Mouse (Mus musculus): ENCODE results near the gene C1qtnf6.

The C1qtnf6 gene

GRCm38 (mm10) chr15:78544561-78545001, 13.4 kb upstream of the C1qtnf6 start, which contains the start of gene Sstr3:
Gene Sstr3, minus strand, starts transcription at chr15:78544685.
- no peak for DNase-seq (ENCODE audit: low spot score)

GRCm38 (mm10) chr15:78544041-78544440, 12.8 kb upstream of the C1qtnf6 start:
- DNase-seq (ENCODE audit: low spot score), result no peak

- DNase-seq (ENCODE audit: low spot score), result no peak
Observed at GRCm38 (mm10) chr15:78542767-78543303, 11.6 kb upstream of the C1qtnf6 start.

- DNase-seq (ENCODE audit: low spot score), result no peak
Observed at GRCm38 (mm10) chr15:78542098-78542766, 11.0 kb upstream of the C1qtnf6 start.

- DNase-seq (ENCODE audit: low spot score), result no peak
Observed at GRCm38 (mm10) chr15:78541606-78542005, 10.4 kb upstream of the C1qtnf6 start.

- no peak for DNase-seq (ENCODE audit: low spot score)
Observed at GRCm38 (mm10) chr15:78541036-78541435, 9.8 kb upstream of the C1qtnf6 start.

GRCm38 (mm10) chr15:78535723-78536421, 4.7 kb upstream of the C1qtnf6 start:
- no peak for DNase-seq (ENCODE audit: low spot score)

- DNase-seq (ENCODE audit: low spot score), result no peak
Observed at GRCm38 (mm10) chr15:78533346-78533835, 2.2 kb upstream of the C1qtnf6 start.

- no peak for DNase-seq (ENCODE audit: low spot score)
Observed at GRCm38 (mm10) chr15:78532566-78533345, 1.5 kb upstream of the C1qtnf6 start.

GRCm38 (mm10) chr15:78531901-78532469, 769 bp upstream of the C1qtnf6 start:
- peak; percentile 77 for DNase-seq (ENCODE audit: low spot score)

GRCm38 (mm10) chr15:78531451-78531720, 170 bp upstream of the C1qtnf6 start:
- DNase-seq (ENCODE audit: low spot score), result no peak

- DNase-seq (ENCODE audit: low spot score), result no peak
Observed at GRCm38 (mm10) chr15:78530141-78530540, 1.1 kb downstream of the C1qtnf6 start.

GRCm38 (mm10) chr15:78529428-78529990, 1.7 kb downstream of the C1qtnf6 start:
- DNase-seq (ENCODE audit: low spot score), result no peak

- no peak for DNase-seq (ENCODE audit: low spot score)
Observed at GRCm38 (mm10) chr15:78528726-78529411, 2.3 kb downstream of the C1qtnf6 start.

GRCm38 (mm10) chr15:78527973-78528372, 3.2 kb downstream of the C1qtnf6 start:
- no peak for DNase-seq (ENCODE audit: low spot score)

- DNase-seq (ENCODE audit: low spot score), result no peak
Observed at GRCm38 (mm10) chr15:78524163-78524562, 7.1 kb downstream of the C1qtnf6 start.

- no peak for DNase-seq (ENCODE audit: low spot score)
Observed at GRCm38 (mm10) chr15:78521892-78522291, 9.3 kb downstream of the C1qtnf6 start.

- no peak for DNase-seq (ENCODE audit: low spot score)
Observed at GRCm38 (mm10) chr15:78521331-78521730, 9.9 kb downstream of the C1qtnf6 start.

- no peak for DNase-seq (ENCODE audit: low spot score)
Observed at GRCm38 (mm10) chr15:78520112-78520715, 11.0 kb downstream of the C1qtnf6 start.

- no peak for DNase-seq (ENCODE audit: low spot score)
Observed at GRCm38 (mm10) chr15:78518221-78518620, 13.0 kb downstream of the C1qtnf6 start.

- no peak for DNase-seq (ENCODE audit: low spot score)
Observed at GRCm38 (mm10) chr15:78515759-78516158, 15.5 kb downstream of the C1qtnf6 start.

All from c-Kit-positive CD71-positive TER-119-positive erythroid progenitor cells, embryonic 14.5 days (primary cell).